Mouse (Mus musculus): Measurements from ENCODE around the gene Selenow.

DNA sequence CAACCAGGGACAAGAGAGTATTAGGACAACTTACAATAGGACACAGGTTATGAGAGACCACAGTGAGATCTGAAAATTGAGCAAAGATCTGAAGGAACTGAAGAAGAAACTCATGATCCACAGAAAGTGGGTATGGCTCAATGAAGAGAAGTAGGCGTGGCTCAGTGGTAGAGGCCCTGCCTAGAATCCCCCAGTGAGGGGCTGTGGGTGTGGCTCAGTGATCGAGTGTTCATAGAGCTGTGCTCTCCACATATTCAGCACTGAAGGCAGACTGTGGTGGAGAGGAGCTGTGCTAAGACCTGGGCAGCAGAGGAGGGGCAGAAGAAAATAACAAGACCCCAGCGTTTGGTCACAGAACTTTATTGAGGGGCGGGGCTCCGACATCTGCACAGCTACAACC is 15.3 kb upstream of the Selenow start:
- TF ChIP-seq POLR2A (IDR thresholded peaks at IDR 0.05; ENCODE audit: borderline replicate concordance, control insufficient read depth, low read depth, low read length) (no peak), CTCF (IDR thresholded peaks at IDR 0.05; ENCODE audit: control insufficient read depth, insufficient read depth, low read length) (no peak)
